29 mouse cellular contexts compared by ENCODE assay signal in genomic region chr9:33258241-33258640, GRCm38 (mm10).
A peak's percentile ranks its signal among the peaks of the same experiment; 100 is the strongest.
DNase-seq lines count a peak whose midpoint lies in the region; ATAC-seq and TF ChIP-seq lines count a peak whose summit lies in the region.
"Had no signal": no experiment of that assay in that cellular context is flagged by ENCODE, and none has a peak within 500 bp of the region (broad histone marks: within the 10 kb centered on the region; RNA-seq: fewer than 3 reads in every experiment).

No protein-coding gene starts in this region.

- no peak overlapping the region for H3K4me3 ChIP-seq in cerebellum, adult 2 months (replicated peaks; ENCODE audit: insufficient read depth, low read depth, low read length)
- H3K4me3 ChIP-seq in kidney, embryonic 15.5 days (replicated peaks): no peak overlapping the region
- no peak overlapping the region for H3K4me3 ChIP-seq in heart, embryonic 11.5 days (ENCODE audit: low read depth, low read length)
- H3K4me3 ChIP-seq: embryonic facial prominence, embryonic 15.5 days; myocyte; neural tube, embryonic 12.5 days had no signal

- H3K27me3 ChIP-seq in cerebellum, adult 2 months (ENCODE audit: control insufficient read depth, insufficient read depth, low read length): no peaks in the 10 kb centered on the region
- peaks cover 2% of the 10 kb centered on the region; the same call in 1 of the 2 replicates for H3K27me3 ChIP-seq in kidney, embryonic 15.5 days
- H3K27me3 ChIP-seq in heart, embryonic 11.5 days (ENCODE audit: control insufficient read depth, insufficient read depth, low read length): no peaks in the 10 kb centered on the region
- H3K27me3 ChIP-seq: embryonic facial prominence, embryonic 15.5 days; neural tube, embryonic 12.5 days had no signal

- no peak for TF ChIP-seq CTCF in cerebellum, adult 2 months (IDR thresholded peaks at IDR 0.05; ENCODE audit: borderline replicate concordance, insufficient read depth, low read depth, low read length)
- no peak for TF ChIP-seq CTCF in brain, embryonic 14.5 days (IDR thresholded peaks at IDR 0.05; ENCODE audit: borderline replicate concordance, extremely low read depth, insufficient read depth, insufficient read length)

- ATAC-seq in kidney, embryonic 15.5 days (replicated peaks; ENCODE audit: low FRiP score): no peak
- ATAC-seq in heart, embryonic 11.5 days (replicated peaks; ENCODE audit: insufficient number of reproducible peaks, low FRiP score, low TSS enrichment): no peak
- ATAC-seq: forebrain, embryonic 16.5 days; hindbrain, embryonic 16.5 days; midbrain, embryonic 16.5 days had no signal

- 0 out of 2 replicates have a peak, but pooled peaks cover 3% of the 10 kb centered on the region for H3K4me1 ChIP-seq in cerebellum, adult 2 months (ENCODE audit: control insufficient read depth, insufficient read depth, low read length)
- H3K4me1 ChIP-seq in kidney, embryonic 15.5 days: no peaks in the 10 kb centered on the region
- no peaks in the 10 kb centered on the region for H3K4me1 ChIP-seq in heart, embryonic 11.5 days (ENCODE audit: control insufficient read depth, insufficient read depth, low read length)
- H3K4me1 ChIP-seq: embryonic facial prominence, embryonic 15.5 days; neural tube, embryonic 12.5 days had no signal

- H3K4me2 ChIP-seq in kidney, embryonic 15.5 days: no peak overlapping the region
- H3K4me2 ChIP-seq in heart, embryonic 11.5 days: no peak overlapping the region
- H3K4me2 ChIP-seq: embryonic facial prominence, embryonic 15.5 days; neural tube, embryonic 12.5 days had no signal

- H3K36me3 ChIP-seq in kidney, embryonic 15.5 days: no peaks in the 10 kb centered on the region
- H3K36me3 ChIP-seq in heart, embryonic 11.5 days (ENCODE audit: control insufficient read depth, insufficient read depth, low read length): no peaks in the 10 kb centered on the region
- H3K36me3 ChIP-seq: embryonic facial prominence, embryonic 15.5 days; G1E; neural tube, embryonic 12.5 days had no signal

- 60% methylated on average over 6 of the region's 6 CpGs for WGBS in cerebellum, adult 2 months
- WGBS in kidney, embryonic 15.5 days: 64% methylated on average over 6 of the region's 6 CpGs
- WGBS in heart, embryonic 11.5 days (ENCODE audit: insufficient replicate concordance): 58% methylated on average over 6 of the region's 6 CpGs

- DNase-seq in cerebellum, adult 2 months: peak; percentile 14 to 28
- no peak for DNase-seq in cerebellum, postnatal 14 days
- peak; percentile 2 for DNase-seq in kidney, adult 9 months
- DNase-seq in brain, embryonic 14.5 days (ENCODE audit: low read depth): peak; percentile 62
- no peak for DNase-seq in frontal cortex, adult 2 months (ENCODE audit: extremely low spot score in 1 of 2, low spot score in 1 of 2)
- DNase-seq: adrenal gland, postnatal 14 days; cerebellum, adult 18-20 months; cerebellum, postnatal 36 days; gastrocnemius, postnatal 10 days; heart, postnatal 14 days; kidney, adult 18-20 months; kidney, postnatal 10 days; layer of hippocampus, adult 9-11 months; liver; lung, adult 2 months; lung, postnatal 10 days; right cerebral cortex, postnatal 14 days; thymus, postnatal 4 days had no signal

- no peak for TF ChIP-seq POLR2A in cerebellum, adult 2 months (IDR thresholded peaks at IDR 0.05; ENCODE audit: borderline replicate concordance, insufficient read depth, low read length)
- no peak for TF ChIP-seq POLR2A in brain, embryonic 14.5 days (IDR thresholded peaks at IDR 0.05; ENCODE audit: borderline replicate concordance, extremely low read depth, insufficient read depth, insufficient read length, poor library complexity, severe bottlenecking)

- H3K9me3 ChIP-seq in kidney, embryonic 15.5 days (replicated peaks): no peaks in the 10 kb centered on the region
- H3K9me3 ChIP-seq in heart, embryonic 11.5 days (replicated peaks; ENCODE audit: control insufficient read depth, low read length): no peaks in the 10 kb centered on the region
- H3K9me3 ChIP-seq: embryonic facial prominence, embryonic 15.5 days; G1E; neural tube, embryonic 12.5 days had no signal

- H3K9ac ChIP-seq in kidney, embryonic 15.5 days: no peak overlapping the region
- H3K9ac ChIP-seq in heart, embryonic 11.5 days (ENCODE audit: low read depth, low read length): no peak overlapping the region
- H3K9ac ChIP-seq: embryonic facial prominence, embryonic 15.5 days; liver, embryonic 14.5 days; neural tube, embryonic 12.5 days had no signal

- H3K27ac ChIP-seq in cerebellum, adult 2 months (ENCODE audit: insufficient read depth, low read length): no peak overlapping the region
- no peak overlapping the region for H3K27ac ChIP-seq in kidney, embryonic 15.5 days
- H3K27ac ChIP-seq in heart, embryonic 11.5 days (ENCODE audit: low read depth, low read length): no peak overlapping the region
- H3K27ac ChIP-seq: embryonic facial prominence, embryonic 15.5 days; liver, embryonic 14.5 days; macrophage; neural tube, embryonic 12.5 days had no signal

Comparison
In these comparisons a context has a peak if more than half of its experiments do, and no peak if none do; other contexts are left out.
1. DNase-seq: peak in cerebellum, adult 2 months (2 of 2), kidney, adult 9 months (single experiment) and brain, embryonic 14.5 days (single experiment); none in cerebellum, postnatal 14 days (0 of 2) and frontal cortex, adult 2 months (0 of 2).